Mouse (Mus musculus): ENCODE measurements around the gene Zfp609.

DNA sequence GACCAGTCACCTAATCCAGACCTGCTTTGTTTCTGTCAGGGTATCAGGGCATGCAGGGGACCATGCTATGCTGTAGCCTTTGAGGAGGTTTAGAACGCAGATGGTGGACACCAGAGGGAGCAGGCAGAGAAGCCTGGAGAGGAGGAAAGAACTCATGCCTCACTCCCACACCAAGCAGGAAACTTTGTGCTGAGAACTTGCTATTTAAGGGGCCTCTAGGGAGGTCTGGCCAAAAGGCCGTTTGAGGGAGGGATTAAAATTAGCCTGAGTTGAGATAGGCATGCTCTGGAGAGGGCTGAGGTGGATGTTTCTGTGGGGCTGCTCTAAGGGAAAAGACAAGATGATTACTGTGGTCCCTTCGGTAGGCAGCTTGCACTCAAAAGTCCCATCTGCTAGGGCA lies 181.4 kb downstream of the Zfp609 start:
- TF ChIP-seq CTCF (IDR thresholded peaks at IDR 0.05; ENCODE audit: extremely low read depth, insufficient read length, insufficient replicate concordance, low read depth, low read length) (no peak), POLR2A (IDR thresholded peaks at IDR 0.05; ENCODE audit: low read depth, low read length) (no peak)
